Mouse (Mus musculus): ENCODE measurements around the gene Angptl6. TPM values are rescaled to one million over a fixed set of nuclear protein-coding genes. Genes with fewer than 3 reads are reported as not detected.
A peak's percentile ranks its signal among the peaks of the same experiment; 100 is the strongest.

The Angptl6 gene
- polyA plus RNA-seq, 1 experiment from 2014 or later: 2.7 TPM

DNA sequence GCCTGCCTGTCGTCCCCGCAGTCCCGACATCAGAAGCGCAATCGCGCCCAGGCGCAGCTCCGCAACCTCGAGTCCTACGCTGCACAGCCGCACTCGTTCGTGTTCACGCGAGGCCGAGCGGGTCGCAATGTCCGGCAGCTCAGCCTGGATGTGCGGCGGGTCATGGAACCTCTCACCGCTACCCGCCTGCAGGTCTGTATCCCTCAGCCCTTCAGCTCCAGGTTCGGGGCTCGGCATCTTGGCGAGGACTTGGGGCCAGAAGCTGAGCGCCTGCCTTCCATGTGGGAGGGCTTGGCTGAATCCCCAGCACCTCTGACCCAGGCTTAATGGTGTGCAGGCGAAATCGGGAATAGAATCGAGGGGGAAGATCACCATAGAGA lies 8.8 kb upstream of the Angptl6 start:
- Histone ChIP-seq H3K27ac (ENCODE audit: low read length) (peak overlapping the region; percentile 95; the same call in 1 of the 2 replicates), H3K9me3 (ENCODE audit: control insufficient read depth, low read length) (no peaks in the 10 kb centered on the region), H3K27me3 (ENCODE audit: control insufficient read depth, insufficient read depth, low read depth, low read length) (no peaks in the 10 kb centered on the region), H3K4me3 (ENCODE audit: low read length) (peak overlapping the region; percentile 93), H3K9ac (ENCODE audit: low read length) (peak overlapping the region; percentile 93), H3K4me1 (replicated peaks; ENCODE audit: control insufficient read depth, insufficient read depth, low read length) (peaks cover 5% of the 10 kb centered on the region), H3K36me3 (ENCODE audit: control insufficient read depth, insufficient read depth, low read length) (peaks cover 36% of the 10 kb centered on the region), H3K4me2 (ENCODE audit: low read depth, low read length) (peak overlapping the region; percentile 88)
- under 1% methylated on average over 30 of the region's 30 CpGs for WGBS
- ATAC-seq (ENCODE audit: low read depth): peak; percentile 37

DNA sequence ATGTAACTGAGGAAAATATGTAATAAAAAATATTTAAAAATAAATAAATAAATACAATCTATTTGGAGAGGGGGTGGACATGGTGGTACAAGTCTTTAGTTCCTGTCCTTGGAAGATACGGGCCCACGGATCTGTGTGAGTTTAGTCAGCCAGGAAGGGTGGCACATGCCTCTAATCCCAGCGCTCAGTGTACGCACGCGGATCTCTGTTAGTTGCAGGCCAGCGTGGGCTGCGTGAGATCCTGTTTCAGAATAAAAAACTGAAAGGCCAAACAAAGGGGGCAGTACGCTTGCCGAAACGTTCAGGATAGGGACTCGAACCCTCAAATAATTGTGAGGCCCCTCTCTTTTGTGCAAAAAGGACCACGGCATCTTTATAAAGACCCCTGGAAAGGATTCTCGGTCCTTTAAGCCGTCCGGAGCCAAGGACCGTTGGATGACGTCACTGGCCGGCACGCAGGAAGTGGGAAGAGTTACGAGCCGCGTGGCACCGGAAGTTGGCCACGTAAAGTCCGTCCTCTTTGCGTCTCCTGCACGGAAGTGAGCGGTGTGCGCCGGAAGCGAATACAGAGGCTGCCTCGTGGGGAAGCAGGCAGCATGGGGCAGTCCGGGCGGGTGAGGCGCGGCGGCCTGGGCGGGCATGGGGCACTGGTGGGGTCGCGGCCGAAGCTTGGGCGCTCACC lies 8.3 kb upstream of the Angptl6 start, which contains the start of gene Ppan:
Gene Ppan, plus strand, starts transcription at position 472 of the 682 bp plus-strand sequence.
- Histone ChIP-seq H3K27ac (ENCODE audit: low read length) (peak within 1 kb of the TSS; percentile 95), H3K4me2 (ENCODE audit: low read depth, low read length) (peak within 1 kb of the TSS; percentile 88), H3K9me3 (ENCODE audit: control insufficient read depth, low read length) (no peaks in the 10 kb centered on the region), H3K27me3 (ENCODE audit: control insufficient read depth, insufficient read depth, low read depth, low read length) (no peaks in the 10 kb centered on the region), H3K4me1 (replicated peaks; ENCODE audit: control insufficient read depth, insufficient read depth, low read length) (peaks cover 5% of the 10 kb centered on the region), H3K36me3 (ENCODE audit: control insufficient read depth, insufficient read depth, low read length) (peaks cover 32% of the 10 kb centered on the region), H3K4me3 (ENCODE audit: low read length) (peak within 1 kb of the TSS; percentile 93), H3K9ac (ENCODE audit: low read length) (peak within 1 kb of the TSS; percentile 93)
- under 1% methylated on average over 41 of the region's 43 CpGs for WGBS
- peak; percentile 97 for ATAC-seq (ENCODE audit: low read depth)

- peaks cover 26% of the 10 kb centered on the region for H3K36me3 ChIP-seq (ENCODE audit: control insufficient read depth, insufficient read depth, low read length)
These were observed 7.7 kb upstream of the Angptl6 start for GRCm38 (mm10) chr9:20887191-20887590.

DNA sequence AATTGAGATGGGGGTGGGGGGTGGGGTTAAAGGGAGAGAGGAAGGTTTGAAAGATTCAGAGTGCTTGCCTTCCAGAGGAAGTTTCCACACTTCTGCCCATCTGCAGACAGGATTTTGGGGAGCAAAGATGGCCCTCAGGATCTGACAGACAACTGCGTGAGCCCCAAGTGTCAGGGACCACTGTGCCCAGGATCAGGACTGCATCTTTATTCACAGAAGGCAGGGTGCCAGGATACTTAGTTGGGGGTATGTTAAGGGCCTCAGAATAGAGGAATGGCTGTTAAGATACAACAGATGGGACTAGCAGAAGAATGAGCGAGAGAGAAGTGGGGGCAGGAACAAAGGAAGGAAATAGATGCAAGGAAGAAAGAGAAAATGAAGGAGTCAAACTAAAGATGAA lies 7.0 kb upstream of the Angptl6 start:
- H3K36me3 ChIP-seq (ENCODE audit: control insufficient read depth, insufficient read depth, low read length): peaks cover 20% of the 10 kb centered on the region
- H3K9ac ChIP-seq (ENCODE audit: low read length): no peak overlapping the region
- peaks cover 5% of the 10 kb centered on the region for H3K4me1 ChIP-seq (replicated peaks; ENCODE audit: control insufficient read depth, insufficient read depth, low read length)
- no peak overlapping the region for H3K4me3 ChIP-seq (ENCODE audit: low read length)
- 98% methylated on average over 2 of the region's 2 CpGs for WGBS
- H3K4me2 ChIP-seq (ENCODE audit: low read depth, low read length): no peak overlapping the region
- no peak for ATAC-seq (ENCODE audit: low read depth)
- H3K27ac ChIP-seq (ENCODE audit: low read length): no peak overlapping the region
- no peaks in the 10 kb centered on the region for H3K9me3 ChIP-seq (ENCODE audit: control insufficient read depth, low read length)
- H3K27me3 ChIP-seq (ENCODE audit: control insufficient read depth, insufficient read depth, low read depth, low read length): no peaks in the 10 kb centered on the region

More at GRCm38 (mm10) chr9:20887191-20887590, 7.7 kb upstream of the Angptl6 start:
- Histone ChIP-seq H3K27me3 (ENCODE audit: control insufficient read depth, insufficient read depth, low read depth, low read length) (no peaks in the 10 kb centered on the region), H3K9ac (ENCODE audit: low read length) (no peak overlapping the region), H3K4me1 (replicated peaks; ENCODE audit: control insufficient read depth, insufficient read depth, low read length) (peaks cover 5% of the 10 kb centered on the region), H3K4me2 (ENCODE audit: low read depth, low read length) (peak overlapping the region; percentile 88), H3K27ac (ENCODE audit: low read length) (no peak overlapping the region; the same call in 1 of the 2 replicates), H3K4me3 (ENCODE audit: low read length) (no peak overlapping the region), H3K9me3 (ENCODE audit: control insufficient read depth, low read length) (no peaks in the 10 kb centered on the region)
- 83% methylated on average over 6 of the region's 6 CpGs for WGBS
- no peak for ATAC-seq (ENCODE audit: low read depth)

GRCm38 (mm10) chr9:20878710-20879065 lies 839 bp downstream of the Angptl6 start:
- H3K9ac ChIP-seq (ENCODE audit: low read length): peak overlapping the region; percentile 83
- peak overlapping the region; percentile 57 for H3K4me3 ChIP-seq (ENCODE audit: low read length)
- no peaks in the 10 kb centered on the region for H3K36me3 ChIP-seq (ENCODE audit: control insufficient read depth, insufficient read depth, low read length)
- peak overlapping the region; percentile 85 for H3K4me2 ChIP-seq (ENCODE audit: low read depth, low read length)
- H3K4me1 ChIP-seq (replicated peaks; ENCODE audit: control insufficient read depth, insufficient read depth, low read length): peaks cover 5% of the 10 kb centered on the region
- 0 out of 2 replicates have a peak, but pooled peaks have one; percentile 1 for ATAC-seq (ENCODE audit: low read depth)
- no peaks in the 10 kb centered on the region for H3K27me3 ChIP-seq (ENCODE audit: control insufficient read depth, insufficient read depth, low read depth, low read length)
- H3K27ac ChIP-seq (ENCODE audit: low read length): peak overlapping the region; percentile 95
- 17% methylated on average over 10 of the region's 10 CpGs for WGBS
- no peaks in the 10 kb centered on the region for H3K9me3 ChIP-seq (ENCODE audit: control insufficient read depth, low read length)

GRCm38 (mm10) chr9:20878041-20878709 lies 1.4 kb downstream of the Angptl6 start:
- Histone ChIP-seq H3K36me3 (ENCODE audit: control insufficient read depth, insufficient read depth, low read length) (no peaks in the 10 kb centered on the region), H3K4me2 (ENCODE audit: low read depth, low read length) (peak overlapping the region; percentile 85), H3K9me3 (ENCODE audit: control insufficient read depth, low read length) (no peaks in the 10 kb centered on the region), H3K27me3 (ENCODE audit: control insufficient read depth, insufficient read depth, low read depth, low read length) (no peaks in the 10 kb centered on the region), H3K4me3 (ENCODE audit: low read length) (peak overlapping the region; percentile 57), H3K4me1 (replicated peaks; ENCODE audit: control insufficient read depth, insufficient read depth, low read length) (peaks cover 5% of the 10 kb centered on the region), H3K27ac (ENCODE audit: low read length) (peak overlapping the region; percentile 95), H3K9ac (ENCODE audit: low read length) (peak overlapping the region; percentile 83)
- peak; percentile 96 for ATAC-seq (ENCODE audit: low read depth)
- WGBS: under 1% methylated on average over 69 of the region's 69 CpGs

- ATAC-seq (ENCODE audit: low read depth): no peak
- peak overlapping the region; percentile 57 for H3K4me3 ChIP-seq (ENCODE audit: low read length)
These were observed 2.1 kb downstream of the Angptl6 start for GRCm38 (mm10) chr9:20877118-20878040.

DNA sequence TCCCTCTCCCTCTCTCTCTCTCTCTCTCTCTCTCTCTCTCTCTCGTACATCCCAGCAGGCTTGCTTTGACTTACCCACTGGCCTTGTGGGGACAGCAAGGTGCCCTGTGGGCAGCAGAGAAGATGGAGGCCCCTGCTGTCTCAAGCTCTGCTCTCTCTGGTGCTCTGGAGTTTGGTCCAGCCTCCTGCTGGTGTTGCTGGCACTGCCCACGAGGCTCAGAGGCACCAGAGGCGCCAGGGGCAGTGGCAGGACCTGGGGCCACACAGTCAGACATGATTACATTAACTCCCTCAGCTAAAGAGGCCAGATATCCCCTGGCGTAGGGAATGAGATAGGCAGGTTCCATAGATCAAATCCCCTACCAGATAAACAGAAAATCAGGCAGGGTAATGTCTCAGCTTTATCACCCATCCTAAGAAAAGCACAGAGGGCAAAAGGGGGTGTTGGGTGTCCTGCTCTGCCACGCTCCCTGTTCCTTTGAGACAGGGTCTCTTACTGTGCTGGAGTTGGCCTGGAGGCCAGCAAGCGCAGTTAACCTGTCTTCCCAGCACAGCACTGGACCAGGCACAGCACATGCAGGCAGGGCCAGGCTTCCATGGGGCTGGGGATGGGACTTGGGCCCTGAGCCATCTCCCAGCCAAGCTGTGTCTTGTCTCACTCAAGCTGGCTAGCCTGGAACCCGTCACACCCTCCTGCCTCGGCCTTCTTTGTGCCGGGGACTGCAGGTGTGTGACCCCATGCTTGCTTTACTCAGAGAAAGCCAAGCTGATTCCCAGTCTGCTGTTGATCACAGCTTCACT lies 3.0 kb downstream of the Angptl6 start:
- H3K27ac ChIP-seq (ENCODE audit: low read length): no peak overlapping the region
- ATAC-seq (ENCODE audit: low read depth): no peak
- H3K4me2 ChIP-seq (ENCODE audit: low read depth, low read length): no peak overlapping the region
- H3K4me3 ChIP-seq (ENCODE audit: low read length): no peak overlapping the region
- no peaks in the 10 kb centered on the region for H3K27me3 ChIP-seq (ENCODE audit: control insufficient read depth, insufficient read depth, low read depth, low read length)
- H3K9me3 ChIP-seq (ENCODE audit: control insufficient read depth, low read length): no peaks in the 10 kb centered on the region
- no peaks in the 10 kb centered on the region for H3K36me3 ChIP-seq (ENCODE audit: control insufficient read depth, insufficient read depth, low read length)
- H3K9ac ChIP-seq (ENCODE audit: low read length): no peak overlapping the region
- H3K4me1 ChIP-seq (replicated peaks; ENCODE audit: control insufficient read depth, insufficient read depth, low read length): peaks cover 5% of the 10 kb centered on the region
- WGBS: 65% methylated on average over 8 of the region's 9 CpGs

More at GRCm38 (mm10) chr9:20877118-20878040, 2.1 kb downstream of the Angptl6 start:
- peak overlapping the region; percentile 58 for H3K9ac ChIP-seq (ENCODE audit: low read length)
- H3K27me3 ChIP-seq (ENCODE audit: control insufficient read depth, insufficient read depth, low read depth, low read length): no peaks in the 10 kb centered on the region
- no peaks in the 10 kb centered on the region for H3K9me3 ChIP-seq (ENCODE audit: control insufficient read depth, low read length)
- 33% methylated on average over 14 of the region's 14 CpGs for WGBS
- no peaks in the 10 kb centered on the region for H3K36me3 ChIP-seq (ENCODE audit: control insufficient read depth, insufficient read depth, low read length)
- peaks cover 5% of the 10 kb centered on the region for H3K4me1 ChIP-seq (replicated peaks; ENCODE audit: control insufficient read depth, insufficient read depth, low read length)
- 0 out of 2 replicates have a peak overlapping the region, but pooled peaks have one; percentile 3 for H3K27ac ChIP-seq (ENCODE audit: low read length)
- H3K4me2 ChIP-seq (ENCODE audit: low read depth, low read length): peak overlapping the region; percentile 85
